Mouse (Mus musculus): ENCODE data around the gene Efemp1. TPM values are rescaled to one million over a fixed set of nuclear protein-coding genes. Genes with fewer than 3 reads are reported as not detected.

Efemp1 gene
- not detected for polyA plus RNA-seq (2017; shearing (Covaris generic))

GRCm38 (mm10) chr11:28853102-28853800 lies at the start of gene Efemp1:
TSS of gene Efemp1 (plus strand) at chr11:28853204.
- no peak for ATAC-seq

- ATAC-seq: no peak
Measured at GRCm38 (mm10) chr11:28808685-28809084, 44.3 kb upstream of the Efemp1 start.

- ATAC-seq: no peak
Measured at GRCm38 (mm10) chr11:28811874-28812273, 41.1 kb upstream of the Efemp1 start.

GRCm38 (mm10) chr11:28812564-28812963 lies 40.4 kb upstream of the Efemp1 start:
- no peak for ATAC-seq

- ATAC-seq: no peak
Measured at GRCm38 (mm10) chr11:28817405-28817804, 35.6 kb upstream of the Efemp1 start.

GRCm38 (mm10) chr11:28826950-28827349 lies 26.1 kb upstream of the Efemp1 start:
- ATAC-seq: no peak

GRCm38 (mm10) chr11:28833809-28834208 lies 19.2 kb upstream of the Efemp1 start:
- no peak for ATAC-seq

GRCm38 (mm10) chr11:28835141-28835540 lies 17.9 kb upstream of the Efemp1 start:
- no peak for ATAC-seq

GRCm38 (mm10) chr11:28849841-28850240 lies 3.2 kb upstream of the Efemp1 start:
- ATAC-seq: no peak

GRCm38 (mm10) chr11:28851645-28852044 lies 1.4 kb upstream of the Efemp1 start:
- ATAC-seq: no peak

- no peak for ATAC-seq
Measured at GRCm38 (mm10) chr11:28852361-28852919, 564 bp upstream of the Efemp1 start.

- no peak for ATAC-seq
Measured at GRCm38 (mm10) chr11:28859125-28859524, 6.1 kb downstream of the Efemp1 start.

- no peak for ATAC-seq
Measured at GRCm38 (mm10) chr11:28869129-28869528, 16.1 kb downstream of the Efemp1 start.

- ATAC-seq: no peak
Measured at GRCm38 (mm10) chr11:28881381-28881976, 28.5 kb downstream of the Efemp1 start.

- ATAC-seq: no peak
Measured at GRCm38 (mm10) chr11:28883106-28883505, 30.1 kb downstream of the Efemp1 start.

- ATAC-seq: no peak
Measured at GRCm38 (mm10) chr11:28889538-28889937, 36.5 kb downstream of the Efemp1 start.

- no peak for ATAC-seq
Measured at GRCm38 (mm10) chr11:28891515-28891914, 38.5 kb downstream of the Efemp1 start.

GRCm38 (mm10) chr11:28899420-28899819 lies 46.4 kb downstream of the Efemp1 start:
- ATAC-seq: no peak

GRCm38 (mm10) chr11:28904596-28904995 lies 51.6 kb downstream of the Efemp1 start:
- ATAC-seq: no peak

- no peak for ATAC-seq
Measured at GRCm38 (mm10) chr11:28906288-28906687, 53.3 kb downstream of the Efemp1 start.

GRCm38 (mm10) chr11:28908908-28909545 lies 56.0 kb downstream of the Efemp1 start:
- no peak for ATAC-seq

GRCm38 (mm10) chr11:28912469-28913138 lies 59.6 kb downstream of the Efemp1 start:
- no peak for ATAC-seq

GRCm38 (mm10) chr11:28934449-28934848 lies 81.4 kb downstream of the Efemp1 start:
- no peak for ATAC-seq

Measured in activated CD4-positive, CD25-positive, alpha-beta regulatory T cell, adult 4 months (primary cell).